Mouse (Mus musculus): Measurements from ENCODE around the gene Msx1.
"Not testable (repeated sequence)": the region's sequence is repeated elsewhere in the genome, so short reads cannot be mapped to it uniquely, and the experiment has no call there.

Msx1 gene

GRCm38 (mm10) chr5:37824461-37824795 lies at the start of gene Msx1:
TSS of gene Msx1 (minus strand) at chr5:37824583.
- DNase-seq (ENCODE audit: low spot score): peak; percentile 63

DNA sequence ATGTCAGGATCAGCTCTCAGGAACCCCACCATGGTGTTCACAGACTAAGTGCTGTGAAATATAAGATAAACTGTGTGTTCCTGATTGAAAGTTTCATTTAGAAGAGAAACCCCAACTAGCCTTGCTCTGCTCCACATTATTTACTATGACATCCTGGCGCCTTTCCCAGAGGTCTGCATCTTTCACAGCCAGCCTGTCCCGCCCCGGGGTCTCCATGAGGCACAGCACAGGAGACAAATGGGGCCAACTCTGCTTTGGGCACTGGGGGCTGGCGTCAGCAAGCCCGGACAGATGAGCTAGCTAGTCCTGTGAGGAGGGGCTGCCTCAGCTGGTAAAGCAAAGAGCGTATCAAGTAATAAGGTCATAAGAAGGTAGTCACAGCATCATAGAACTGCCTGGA lies 41.1 kb upstream of the Msx1 start:
- DNase-seq (ENCODE audit: low spot score): no peak

DNA sequence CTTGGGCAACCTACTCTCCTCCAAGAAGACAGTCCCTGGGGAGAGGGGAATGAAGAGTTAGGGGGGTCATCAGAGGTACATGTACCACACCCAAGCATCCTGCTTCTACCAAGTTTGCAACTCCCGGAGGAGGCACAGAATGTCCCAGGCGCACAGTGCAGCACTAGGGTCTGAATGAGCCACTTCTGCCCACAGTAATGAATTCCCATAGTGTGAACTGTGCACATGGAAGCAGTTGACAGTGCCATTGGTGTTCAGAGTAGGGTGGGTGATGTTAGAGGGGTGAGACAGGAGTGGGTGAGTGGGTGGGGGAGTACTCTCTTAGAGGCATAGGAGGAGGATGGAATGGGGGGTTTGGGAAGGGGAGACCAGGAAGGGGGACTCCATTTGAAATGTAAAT lies 39.9 kb upstream of the Msx1 start:
- no peak for DNase-seq (ENCODE audit: low spot score)

- DNase-seq (ENCODE audit: low spot score): no peak
These were observed 36.5 kb upstream of the Msx1 start for GRCm38 (mm10) chr5:37860846-37861245.

GRCm38 (mm10) chr5:37860151-37860721 lies 35.9 kb upstream of the Msx1 start:
- peak; percentile 75 for DNase-seq (ENCODE audit: low spot score)

DNA sequence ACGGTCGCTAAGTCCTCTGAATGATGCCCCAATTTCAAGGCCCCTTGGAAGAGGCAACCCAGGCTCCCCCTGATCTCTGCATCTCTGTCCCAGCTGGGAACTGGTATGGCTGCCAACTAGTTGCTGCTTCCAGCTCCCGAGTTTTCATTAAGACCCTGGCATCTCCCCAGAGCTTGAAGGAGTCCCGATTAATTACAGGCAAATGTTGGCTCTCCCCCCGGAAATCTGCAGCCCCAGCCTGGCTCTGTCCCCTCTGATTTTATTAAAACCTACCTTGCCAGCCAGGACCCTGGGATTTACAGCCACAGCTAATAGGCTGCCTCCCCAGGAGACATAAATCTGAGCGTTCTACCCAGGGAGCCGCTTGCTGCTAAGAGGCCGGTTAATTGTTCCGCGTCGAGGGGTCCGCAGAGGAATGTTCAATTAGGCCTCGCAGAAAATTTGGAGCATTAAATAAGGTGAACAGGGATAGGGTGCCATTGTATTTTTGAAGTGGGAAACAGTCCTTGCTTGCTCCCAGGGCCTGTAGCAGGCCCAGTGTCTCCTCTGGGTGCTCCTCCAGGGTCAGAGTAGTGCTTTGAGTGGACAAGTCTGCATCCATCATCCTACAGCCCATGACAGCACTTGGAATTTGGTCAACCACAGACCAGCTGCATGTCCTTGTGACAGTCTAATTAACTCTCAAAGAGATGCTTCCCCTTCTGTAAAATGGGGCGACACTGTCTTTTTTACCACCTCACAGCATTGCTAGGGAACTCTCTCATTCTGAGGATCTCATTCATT lies 33.6 kb upstream of the Msx1 start:
- DNase-seq (ENCODE audit: low spot score): peak; percentile 54

- no peak for DNase-seq (ENCODE audit: low spot score)
These were observed 31.7 kb upstream of the Msx1 start for GRCm38 (mm10) chr5:37856057-37856456.

DNA sequence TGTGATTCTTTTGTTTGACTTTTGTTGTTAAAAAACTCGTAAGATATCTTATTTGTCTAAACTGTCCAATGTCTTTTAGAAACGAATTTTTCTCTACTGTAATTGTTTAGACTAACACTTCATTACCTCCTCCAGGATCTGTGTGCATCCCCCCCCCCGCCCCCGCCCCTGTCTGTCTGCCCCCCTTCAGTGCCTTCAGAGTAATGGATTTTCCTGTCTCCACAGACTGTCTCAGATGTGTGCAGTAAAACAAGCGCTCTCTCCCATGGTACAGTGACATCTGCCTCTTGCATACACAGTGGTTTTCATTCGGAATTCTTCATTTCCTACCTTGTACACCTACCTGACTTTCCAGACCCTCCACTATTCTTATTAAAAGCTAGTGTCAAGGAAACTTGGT lies 29.9 kb upstream of the Msx1 start:
- no peak for DNase-seq (ENCODE audit: low spot score)

GRCm38 (mm10) chr5:37851305-37851982 lies 27.1 kb upstream of the Msx1 start:
- DNase-seq (ENCODE audit: low spot score): no peak

GRCm38 (mm10) chr5:37848991-37849719 lies 24.8 kb upstream of the Msx1 start:
- DNase-seq (ENCODE audit: low spot score): no peak

DNA sequence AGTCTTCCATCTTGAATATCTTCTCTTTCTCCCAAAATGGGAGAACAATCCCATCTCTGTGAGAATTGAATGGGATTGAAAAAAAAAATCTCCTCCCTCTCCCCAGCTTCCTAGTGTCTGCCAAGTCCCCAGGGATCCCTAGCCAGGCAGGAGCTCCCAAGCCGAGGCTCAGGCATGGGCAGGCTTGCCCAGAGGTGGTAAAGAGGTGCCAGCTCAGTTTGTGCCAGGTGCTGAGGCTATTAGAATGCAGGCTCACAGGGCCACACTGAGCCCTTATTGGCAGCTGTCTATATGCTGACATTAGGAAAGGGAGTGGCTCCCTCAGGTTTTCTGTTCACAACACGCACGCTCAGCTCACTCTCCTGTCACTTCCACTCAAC lies 11.9 kb upstream of the Msx1 start:
- no peak for DNase-seq (ENCODE audit: low spot score)

- DNase-seq (ENCODE audit: low spot score): no peak
These were observed 11.3 kb upstream of the Msx1 start for GRCm38 (mm10) chr5:37835590-37836266.

- DNase-seq (ENCODE audit: low spot score): no peak
These were observed 8.4 kb upstream of the Msx1 start for GRCm38 (mm10) chr5:37832766-37833165.

GRCm38 (mm10) chr5:37832031-37832430 lies 7.6 kb upstream of the Msx1 start:
- no peak for DNase-seq (ENCODE audit: low spot score)

- DNase-seq (ENCODE audit: low spot score): not testable (repeated sequence)
These were observed 6.1 kb upstream of the Msx1 start for GRCm38 (mm10) chr5:37830436-37830835.

DNA sequence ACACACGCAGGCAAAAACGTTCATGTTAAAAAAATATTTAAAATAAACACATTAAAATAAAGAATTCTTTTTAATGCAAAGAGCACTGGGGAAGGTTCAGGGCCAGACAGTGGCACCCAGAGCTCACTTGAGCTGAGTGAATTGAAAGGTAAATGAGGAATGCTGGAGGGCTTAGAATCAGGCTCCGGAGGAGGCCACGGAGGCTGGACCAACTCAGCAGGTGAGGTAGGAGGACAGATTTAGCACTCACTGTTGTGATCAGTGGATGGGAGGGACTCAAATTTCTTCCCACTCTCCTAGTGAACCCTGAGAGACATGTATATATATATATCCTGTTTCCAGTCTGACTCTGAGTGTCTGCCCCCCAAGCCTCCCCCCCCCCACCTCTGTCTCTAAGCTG lies 5.5 kb upstream of the Msx1 start:
- no peak for DNase-seq (ENCODE audit: low spot score)

DNA sequence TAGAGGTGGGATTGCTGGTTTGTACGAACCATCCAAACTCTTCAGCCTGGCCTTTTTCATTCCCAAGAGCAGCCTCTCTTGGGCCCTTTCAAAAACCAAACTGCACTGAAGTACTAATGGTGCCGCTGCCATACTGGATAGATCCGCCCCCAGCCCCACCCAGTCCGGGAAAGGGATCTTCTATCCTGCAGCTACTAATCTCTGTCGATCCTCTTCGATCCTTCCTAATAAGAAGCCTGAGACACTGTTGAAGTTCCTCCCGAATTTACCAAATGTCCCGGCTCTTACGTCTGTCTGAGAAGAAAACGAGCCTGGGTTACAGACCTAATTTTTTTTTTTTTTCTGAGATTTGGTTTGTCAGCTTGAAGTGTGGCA lies 4.9 kb upstream of the Msx1 start:
- DNase-seq (ENCODE audit: low spot score): no peak

GRCm38 (mm10) chr5:37828591-37829295 lies 4.4 kb upstream of the Msx1 start:
- DNase-seq (ENCODE audit: low spot score): no peak

DNA sequence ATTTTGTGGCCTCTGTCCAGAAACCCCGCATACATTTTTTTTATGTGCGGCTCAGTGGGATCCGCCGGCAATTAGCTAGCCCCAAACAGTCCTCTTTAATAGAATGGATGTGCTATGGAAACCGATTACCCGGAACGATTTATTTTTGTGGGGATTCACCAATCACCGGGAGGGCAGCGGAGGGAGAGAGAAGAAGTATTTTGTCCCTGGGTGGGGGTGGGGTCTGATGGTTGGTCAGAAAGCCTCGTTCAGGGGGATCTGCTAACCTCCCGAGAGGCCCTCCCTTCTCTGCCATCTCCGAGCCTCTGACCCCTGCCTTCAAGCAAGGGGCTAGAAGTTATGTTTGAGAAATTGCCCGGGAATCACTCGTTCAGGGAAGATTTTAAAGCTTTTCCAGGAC lies 3.6 kb upstream of the Msx1 start:
- no peak for DNase-seq (ENCODE audit: low spot score)

DNA sequence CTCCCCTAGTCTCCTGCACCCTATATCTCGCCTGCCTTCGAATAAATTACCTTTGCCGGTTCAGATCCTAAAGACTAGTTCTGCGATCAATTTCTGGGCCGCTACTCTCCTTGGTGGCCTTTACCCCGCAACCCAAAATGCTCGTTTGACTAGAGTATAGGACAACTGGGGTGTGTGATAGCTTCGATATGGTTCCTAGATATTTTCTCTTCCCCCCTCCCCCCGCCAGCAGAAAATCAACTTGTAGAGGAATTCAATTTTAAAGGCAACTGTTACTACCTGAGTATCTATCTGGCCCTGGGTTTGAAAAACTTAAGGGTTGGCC lies 3.2 kb upstream of the Msx1 start:
- no peak for DNase-seq (ENCODE audit: low spot score)

DNA sequence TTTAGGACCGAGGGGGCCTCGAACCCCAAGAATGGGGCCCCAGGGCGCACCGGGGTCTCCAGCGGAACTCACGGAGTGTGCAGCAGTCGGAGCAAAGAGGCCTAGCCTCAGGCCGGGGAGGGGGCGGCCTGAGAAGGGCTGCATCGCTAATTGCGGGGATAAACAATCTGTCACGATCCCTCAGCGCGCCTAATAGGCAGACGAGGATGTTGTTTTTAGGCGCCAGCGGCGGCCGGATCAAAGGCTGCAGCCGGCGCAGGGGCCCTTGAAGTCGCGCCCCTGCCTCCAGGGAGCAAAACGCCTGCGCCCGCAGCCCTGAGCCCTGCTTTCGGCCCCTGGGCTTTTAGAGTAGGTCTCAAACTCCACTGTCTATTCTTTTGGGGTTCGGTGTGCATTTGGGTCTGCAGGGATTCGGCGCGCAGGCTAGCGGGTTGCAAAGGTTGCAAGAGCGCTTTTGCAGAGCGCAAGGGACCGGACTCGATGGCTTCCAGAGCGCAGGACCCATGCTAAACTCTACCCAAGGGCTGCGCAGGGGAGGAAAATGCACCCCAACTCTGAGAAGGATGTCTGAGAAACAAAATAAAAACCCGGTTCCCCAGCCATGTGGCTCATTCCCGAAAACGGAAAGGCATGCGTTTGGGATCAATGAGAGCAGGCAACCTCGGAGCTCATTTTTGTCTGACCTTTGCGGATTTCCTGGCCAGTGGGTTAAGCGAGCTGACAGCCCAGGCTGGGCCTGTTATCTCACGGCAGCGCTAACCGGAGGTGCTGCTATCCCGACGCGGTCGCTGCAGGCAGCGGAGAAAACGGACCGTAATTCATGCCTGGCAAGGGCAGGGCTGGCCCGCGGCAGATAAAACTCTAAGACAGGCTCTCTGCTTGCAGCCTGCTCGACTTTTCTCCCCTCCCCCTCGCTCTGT lies 2.6 kb upstream of the Msx1 start:
- DNase-seq (ENCODE audit: low spot score): no peak

Data from layer of hippocampus, adult 11-12 months (tissue).